In the genomic region with DNA sequence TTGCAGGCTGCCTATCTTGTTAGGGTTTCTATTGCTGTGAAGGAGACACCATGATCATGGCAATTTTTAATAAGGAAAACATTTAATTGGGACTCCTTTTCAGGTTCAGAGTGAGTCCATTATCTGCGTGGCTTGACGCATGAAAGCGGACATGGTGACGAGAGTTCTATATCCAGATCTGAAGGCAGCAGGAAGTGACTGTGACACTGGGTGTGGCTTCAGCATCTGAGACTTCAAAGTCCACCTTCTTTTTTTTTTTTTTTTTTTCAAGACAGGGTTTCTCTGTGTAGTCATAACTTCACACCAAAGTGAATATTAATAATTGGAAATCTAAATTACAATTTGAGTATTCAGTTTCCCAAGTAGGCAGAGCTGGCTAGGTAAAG, we compare ENCODE assay signal across 32 mouse cellular contexts.
DNase-seq lines count a peak whose midpoint lies in the region; ATAC-seq and TF ChIP-seq lines count a peak whose summit lies in the region.
"Had no signal": no experiment of that assay in that cellular context is flagged by ENCODE, and none has a peak within 500 bp of the region (broad histone marks: within the 10 kb centered on the region; RNA-seq: fewer than 3 reads in every experiment).

No protein-coding gene starts in this region.

- no peaks in the 10 kb centered on the region; the same call in 1 of the 2 replicates for H3K27me3 ChIP-seq in lung, embryonic 16.5 days (ENCODE audit: control insufficient read depth, insufficient read depth, low read depth, low read length)
- no peaks in the 10 kb centered on the region for H3K27me3 ChIP-seq in intestine, embryonic 14.5 days (replicated peaks; ENCODE audit: control insufficient read depth, insufficient read depth, low read length)
- H3K27me3 ChIP-seq in small intestine, adult 2 months (ENCODE audit: control insufficient read depth, insufficient read depth, low read length): no peaks in the 10 kb centered on the region
- no peaks in the 10 kb centered on the region for H3K27me3 ChIP-seq in liver, postnatal 0 days (ENCODE audit: insufficient read depth, low read length)
- H3K27me3 ChIP-seq: embryonic facial prominence, embryonic 13.5 days; forebrain, embryonic 15.5 days; hindbrain, embryonic 12.5 days; neural tube, embryonic 13.5 days had no signal

- no peaks in the 10 kb centered on the region for H3K36me3 ChIP-seq in lung, embryonic 16.5 days (ENCODE audit: control insufficient read depth, insufficient read depth, low read length)
- no peaks in the 10 kb centered on the region for H3K36me3 ChIP-seq in intestine, embryonic 14.5 days (ENCODE audit: control insufficient read depth, insufficient read depth, low read length)
- no peaks in the 10 kb centered on the region for H3K36me3 ChIP-seq in small intestine, adult 2 months (ENCODE audit: control insufficient read depth, insufficient read depth, low read length)
- H3K36me3 ChIP-seq in liver, postnatal 0 days (replicated peaks; ENCODE audit: insufficient read depth, low read length): no peaks in the 10 kb centered on the region
- H3K36me3 ChIP-seq: embryonic facial prominence, embryonic 13.5 days; forebrain, embryonic 10.5 days; forebrain, embryonic 15.5 days; hindbrain, embryonic 12.5 days; midbrain, embryonic 10.5 days; neural tube, embryonic 13.5 days had no signal

- H3K9me3 ChIP-seq in lung, embryonic 16.5 days (ENCODE audit: control insufficient read depth, low read length): no peaks in the 10 kb centered on the region
- H3K9me3 ChIP-seq in intestine, embryonic 14.5 days (ENCODE audit: control insufficient read depth, low read length): peaks cover 7% of the 10 kb centered on the region; the same call in 1 of the 2 replicates
- H3K9me3 ChIP-seq in liver, postnatal 0 days (ENCODE audit: low read length): no peaks in the 10 kb centered on the region
- H3K9me3 ChIP-seq: forebrain, embryonic 10.5 days; forebrain, embryonic 15.5 days; hindbrain, embryonic 12.5 days; midbrain, embryonic 10.5 days; neural tube, embryonic 13.5 days had no signal

- no peaks in the 10 kb centered on the region for H3K4me1 ChIP-seq in lung, embryonic 16.5 days (replicated peaks; ENCODE audit: control insufficient read depth, insufficient read depth, low read length)
- peaks cover 12% of the 10 kb centered on the region; the same call in 1 of the 2 replicates for H3K4me1 ChIP-seq in intestine, embryonic 14.5 days (replicated peaks; ENCODE audit: control insufficient read depth, insufficient read depth, low read length)
- peaks cover 7% of the 10 kb centered on the region; the same call in 1 of the 2 replicates for H3K4me1 ChIP-seq in small intestine, adult 2 months (ENCODE audit: control insufficient read depth, insufficient read depth, insufficient read length, low read length)
- no peaks in the 10 kb centered on the region for H3K4me1 ChIP-seq in liver, postnatal 0 days (ENCODE audit: insufficient read depth)

- no peak for TF ChIP-seq CTCF in small intestine, adult 2 months (IDR thresholded peaks at IDR 0.05; ENCODE audit: extremely low read depth, insufficient read length, insufficient replicate concordance, low read depth, low read length)
- TF ChIP-seq CTCF in liver, postnatal 0 days (IDR thresholded peaks at IDR 0.05; ENCODE audit: low read depth): no peak

- ATAC-seq in lung, embryonic 16.5 days (ENCODE audit: low read depth): no peak
- ATAC-seq in intestine, embryonic 14.5 days (replicated peaks; ENCODE audit: low FRiP score, low TSS enrichment, low read depth): no peak
- no peak for ATAC-seq in liver, postnatal 0 days
- ATAC-seq: forebrain, embryonic 15.5 days; hindbrain, postnatal 0 days had no signal

- no peak overlapping the region for H3K4me3 ChIP-seq in lung, embryonic 16.5 days (ENCODE audit: low read length)
- H3K4me3 ChIP-seq in intestine, embryonic 14.5 days (ENCODE audit: low read depth, low read length): no peak overlapping the region
- no peak overlapping the region for H3K4me3 ChIP-seq in small intestine, adult 2 months (ENCODE audit: low read depth, low read length)
- no peak overlapping the region for H3K4me3 ChIP-seq in liver, postnatal 0 days (ENCODE audit: low read depth, low read length)
- H3K4me3 ChIP-seq: embryonic facial prominence, embryonic 13.5 days; forebrain, embryonic 10.5 days; forebrain, embryonic 15.5 days; gastrocnemius, adult 2 months; hindbrain, embryonic 12.5 days; midbrain, embryonic 10.5 days; myocyte; neural tube, embryonic 13.5 days had no signal

- no peak overlapping the region for H3K4me2 ChIP-seq in lung, embryonic 16.5 days (ENCODE audit: low read depth, low read length)
- H3K4me2 ChIP-seq in intestine, embryonic 14.5 days (ENCODE audit: low read length): no peak overlapping the region
- H3K4me2 ChIP-seq in liver, postnatal 0 days (ENCODE audit: low read depth, low read length): no peak overlapping the region
- H3K4me2 ChIP-seq: embryonic facial prominence, embryonic 13.5 days; forebrain, embryonic 15.5 days; heart, embryonic 11.5 days; hindbrain, embryonic 12.5 days; neural tube, embryonic 13.5 days had no signal

- WGBS in lung, embryonic 16.5 days: 62% methylated on average over 4 of the region's 4 CpGs
- 80% methylated on average over 4 of the region's 4 CpGs for WGBS in intestine, embryonic 14.5 days
- 32% methylated on average over 4 of the region's 4 CpGs for WGBS in small intestine, adult 2 months
- 81% methylated on average over 4 of the region's 4 CpGs for WGBS in liver, postnatal 0 days (ENCODE audit: insufficient replicate concordance)

- peak overlapping the region; percentile 12; the same call in 1 of the 2 replicates for H3K27ac ChIP-seq in lung, embryonic 16.5 days (ENCODE audit: low read length)
- peak overlapping the region; percentile 54; the same call in 1 of the 2 replicates for H3K27ac ChIP-seq in intestine, embryonic 14.5 days (ENCODE audit: low read depth)
- H3K27ac ChIP-seq in small intestine, adult 2 months (ENCODE audit: insufficient read depth, low read depth, low read length): 0 out of 2 replicates have a peak overlapping the region, but pooled peaks have one; percentile 55
- no peak overlapping the region for H3K27ac ChIP-seq in liver, postnatal 0 days (ENCODE audit: low read depth)
- H3K27ac ChIP-seq: embryonic facial prominence, embryonic 13.5 days; forebrain, embryonic 10.5 days; forebrain, embryonic 15.5 days; gastrocnemius, adult 2 months; hindbrain, embryonic 12.5 days; hindbrain, postnatal 0 days; liver, embryonic 14.5 days; midbrain, embryonic 10.5 days; neural tube, embryonic 13.5 days had no signal

- TF ChIP-seq POLR2A in small intestine, adult 2 months (IDR thresholded peaks at IDR 0.05; ENCODE audit: low read depth, low read length): no peak

- DNase-seq in lung, postnatal 10 days: no peak
- peak; percentile 57 for DNase-seq in CD4-positive, CD25-positive, alpha-beta regulatory T cell, adult 2 months (ENCODE audit: low read depth, low spot score)
- DNase-seq in intestine, embryonic 14.5 days (ENCODE audit: low spot score): no peak
- DNase-seq in retina, postnatal 1 day: no peak
- no peak for DNase-seq in layer of hippocampus, postnatal 10 days (ENCODE audit: low spot score in 2 of 2)
- no peak for DNase-seq in liver, postnatal 0 days
- DNase-seq: adrenal gland, postnatal 10 days; cerebellum, adult 11 months; cerebellum, adult 9-10 months; gastrocnemius, adult 2 months; gastrocnemius, postnatal 36 days; heart, adult 18-20 months; heart, postnatal 36 days; kidney, adult 8-10 months; kidney, postnatal 10 days; liver; lung, postnatal 14 days; right cerebral cortex, postnatal 14 days; spleen, adult 18-20 months; thymus, postnatal 14 days had no signal

- H3K9ac ChIP-seq in lung, embryonic 16.5 days (ENCODE audit: low read length): no peak overlapping the region
- H3K9ac ChIP-seq in intestine, embryonic 14.5 days (ENCODE audit: low read length): no peak overlapping the region
- H3K9ac ChIP-seq in liver, postnatal 0 days (replicated peaks): no peak overlapping the region
- H3K9ac ChIP-seq: embryonic facial prominence, embryonic 13.5 days; forebrain, embryonic 15.5 days; hindbrain, embryonic 12.5 days; liver, embryonic 14.5 days; neural tube, embryonic 13.5 days had no signal

- no peak for TF ChIP-seq EP300 in liver, postnatal 0 days (IDR thresholded peaks at IDR 0.05; ENCODE audit: low read depth)
